Mouse (Mus musculus) forebrain, embryonic 16.5 days (tissue): ENCODE data around the gene Cacna1e. TPM values are rescaled to one million over a fixed set of nuclear protein-coding genes. Genes with fewer than 3 reads are reported as not detected.

ENCODE experiments used
- ATAC-seq: fragments of 200-750 bp; cut with Nextera tagmentation; 2 replicates; pipeline ENCODE4 v1.8.0; 2017; ENCODE audit warnings: mild to moderate bottlenecking, moderate library complexity
- H3K27ac ChIP-seq: fragments of 300-500 bp; sonication (generic); 2 replicates; pipeline ENCODE4 v1.5.1; 2014; ENCODE audit warnings: low read length, control low read depth
- H3K27me3 ChIP-seq: fragments of 300-500 bp; sonication (generic); replicated peaks from 2 replicates; pipeline ENCODE4 v1.6.1; 2014; ENCODE audit warnings: low read length; ENCODE audit not compliant: control insufficient read depth, insufficient read depth
- H3K36me3 ChIP-seq: fragments of 300-500 bp; sonication (generic); 2 replicates; pipeline ENCODE4 v1.6.1; 2014; ENCODE audit not compliant: control insufficient read depth, insufficient read depth
- H3K4me1 ChIP-seq: fragments of 300-500 bp; sonication (generic); replicated peaks from 2 replicates; pipeline ENCODE4 v1.6.1; 2014; ENCODE audit warnings: low read length; ENCODE audit not compliant: control insufficient read depth, insufficient read depth
- H3K4me2 ChIP-seq: fragments of 300-500 bp; sonication (generic); 2 replicates; pipeline ENCODE4 v1.6.1; 2014; ENCODE audit warnings: mild to moderate bottlenecking, low read length, control low read depth
- H3K4me3 ChIP-seq: fragments of 300-500 bp; sonication (generic); replicated peaks from 2 replicates; pipeline ENCODE4 v1.5.1; 2014; ENCODE audit warnings: mild to moderate bottlenecking, low read length, control low read depth
- H3K9ac ChIP-seq: fragments of 300-500 bp; sonication (generic); replicated peaks from 2 replicates; pipeline ENCODE4 v1.6.1; 2014; ENCODE audit warnings: low read depth, low read length, control low read depth
- H3K9me3 ChIP-seq: fragments of 300-500 bp; sonication (generic); 2 replicates; pipeline ENCODE4 v1.6.1; 2016; ENCODE audit warnings: low read length; ENCODE audit not compliant: control insufficient read depth
- WGBS: fragments of 180-500 bp; shearing (Covaris S2); extraction: QIAGEN DNeasy Blood & Tissue Kit; methylation state at CpG from one replicate; pipeline ENCODE4 v1.1.7; 2014; 5-methylcytosine and 5-hydroxymethylcytosine counted together
- polyA plus RNA-seq: library from polyadenylated mRNA; unstranded; fragments of >200 nt; fragmentation: Nextera tagmentation; extraction: Ambion mirVana; gene quantifications from 2 replicates; pipeline ENCODE4 v1.2.1, GENCODE M21; 2015

The Cacna1e gene
- polyA plus RNA-seq, 1 experiment from 2014 or later, result 18.9 TPM

GRCm38 (mm10) chr1:154504005-154504404, 380.3 kb downstream of the Cacna1e start:
- H3K4me1 ChIP-seq, result peaks cover 16% of the 10 kb centered on the region
- H3K9ac ChIP-seq, result no peak overlapping the region
- peak; percentile 73 for ATAC-seq
- peak overlapping the region; percentile 37; the same call in 1 of the 2 replicates for H3K27ac ChIP-seq
- WGBS, result 26% methylated on average over 4 of the region's 4 CpGs
- no peak overlapping the region for H3K4me2 ChIP-seq
- H3K9me3 ChIP-seq, result no peaks in the 10 kb centered on the region
- no peaks in the 10 kb centered on the region for H3K36me3 ChIP-seq
- no peaks in the 10 kb centered on the region for H3K27me3 ChIP-seq
- no peak overlapping the region for H3K4me3 ChIP-seq

- no peak overlapping the region for H3K4me2 ChIP-seq
- peaks cover 24% of the 10 kb centered on the region for H3K4me1 ChIP-seq
- H3K27ac ChIP-seq, result no peak overlapping the region
- ATAC-seq, result no peak
- no peak overlapping the region for H3K4me3 ChIP-seq
- 63% methylated on average over 5 of the region's 5 CpGs for WGBS
- no peaks in the 10 kb centered on the region for H3K36me3 ChIP-seq
- H3K9me3 ChIP-seq, result no peaks in the 10 kb centered on the region
- no peaks in the 10 kb centered on the region for H3K27me3 ChIP-seq
- H3K9ac ChIP-seq, result no peak overlapping the region
Measured at GRCm38 (mm10) chr1:154500869-154501268, 383.4 kb downstream of the Cacna1e start.

GRCm38 (mm10) chr1:154500187-154500866, 384.0 kb downstream of the Cacna1e start:
- H3K27me3 ChIP-seq, result no peaks in the 10 kb centered on the region
- WGBS, result 19% methylated on average over 3 of the region's 3 CpGs
- peak; percentile 86 for ATAC-seq
- H3K9ac ChIP-seq, result no peak overlapping the region
- H3K36me3 ChIP-seq, result no peaks in the 10 kb centered on the region
- H3K4me1 ChIP-seq, result peaks cover 24% of the 10 kb centered on the region
- H3K27ac ChIP-seq, result no peak overlapping the region
- H3K4me3 ChIP-seq, result no peak overlapping the region
- H3K4me2 ChIP-seq, result no peak overlapping the region
- no peaks in the 10 kb centered on the region for H3K9me3 ChIP-seq

- Histone ChIP-seq H3K4me3 (no peak overlapping the region), H3K9ac (no peak overlapping the region), H3K4me2 (no peak overlapping the region), H3K36me3 (no peaks in the 10 kb centered on the region), H3K27ac (no peak overlapping the region), H3K27me3 (no peaks in the 10 kb centered on the region), H3K4me1 (peaks cover 18% of the 10 kb centered on the region), H3K9me3 (no peaks in the 10 kb centered on the region)
- no peak for ATAC-seq
- WGBS, result 79% methylated on average over 4 of the region's 4 CpGs
Measured at GRCm38 (mm10) chr1:154498821-154499220, 385.5 kb downstream of the Cacna1e start.

GRCm38 (mm10) chr1:154491071-154491470, 393.2 kb downstream of the Cacna1e start:
- WGBS, result 50% methylated on average over 6 of the region's 6 CpGs

GRCm38 (mm10) chr1:154476671-154477070, 407.6 kb downstream of the Cacna1e start:
- H3K27ac ChIP-seq, result no peak overlapping the region
- 92% methylated on average over 2 of the region's 2 CpGs for WGBS
- no peak overlapping the region for H3K9ac ChIP-seq
- no peaks in the 10 kb centered on the region for H3K27me3 ChIP-seq
- H3K36me3 ChIP-seq, result no peaks in the 10 kb centered on the region
- ATAC-seq, result no peak
- H3K4me3 ChIP-seq, result no peak overlapping the region
- no peak overlapping the region for H3K4me2 ChIP-seq
- no peaks in the 10 kb centered on the region for H3K9me3 ChIP-seq
- no peaks in the 10 kb centered on the region for H3K4me1 ChIP-seq

More at GRCm38 (mm10) chr1:154491071-154491470, 393.2 kb downstream of the Cacna1e start:
- H3K9me3 ChIP-seq, result no peaks in the 10 kb centered on the region
- H3K27me3 ChIP-seq, result no peaks in the 10 kb centered on the region
- H3K4me3 ChIP-seq, result no peak overlapping the region
- H3K4me2 ChIP-seq, result no peak overlapping the region
- H3K27ac ChIP-seq, result no peak overlapping the region
- no peak overlapping the region for H3K9ac ChIP-seq
- no peaks in the 10 kb centered on the region for H3K4me1 ChIP-seq
- H3K36me3 ChIP-seq, result no peaks in the 10 kb centered on the region
- ATAC-seq, result peak; percentile 43; the same call in 1 of the 2 replicates

GRCm38 (mm10) chr1:154475706-154476105, 408.6 kb downstream of the Cacna1e start:
- H3K4me2 ChIP-seq, result no peak overlapping the region
- no peak overlapping the region for H3K27ac ChIP-seq
- H3K9me3 ChIP-seq, result no peaks in the 10 kb centered on the region
- no peaks in the 10 kb centered on the region for H3K4me1 ChIP-seq
- 94% methylated on average over 2 of the region's 2 CpGs for WGBS
- no peak overlapping the region for H3K9ac ChIP-seq
- ATAC-seq, result no peak
- no peaks in the 10 kb centered on the region for H3K36me3 ChIP-seq
- H3K4me3 ChIP-seq, result no peak overlapping the region
- H3K27me3 ChIP-seq, result no peaks in the 10 kb centered on the region

GRCm38 (mm10) chr1:154474156-154474555, 410.1 kb downstream of the Cacna1e start:
- H3K36me3 ChIP-seq, result no peaks in the 10 kb centered on the region
- no peak overlapping the region for H3K4me2 ChIP-seq
- no peak overlapping the region for H3K9ac ChIP-seq
- H3K4me3 ChIP-seq, result no peak overlapping the region
- no peaks in the 10 kb centered on the region for H3K9me3 ChIP-seq
- no peak overlapping the region for H3K27ac ChIP-seq
- H3K4me1 ChIP-seq, result no peaks in the 10 kb centered on the region
- ATAC-seq, result no peak
- no peaks in the 10 kb centered on the region for H3K27me3 ChIP-seq
- WGBS, result 81% methylated on average over 4 of the region's 4 CpGs

GRCm38 (mm10) chr1:154467265-154467664, 417.0 kb downstream of the Cacna1e start:
- 100% methylated on average over 3 of the region's 3 CpGs for WGBS
- Histone ChIP-seq H3K9ac (no peak overlapping the region), H3K4me3 (no peak overlapping the region), H3K9me3 (no peaks in the 10 kb centered on the region), H3K4me2 (no peak overlapping the region), H3K36me3 (no peaks in the 10 kb centered on the region), H3K27me3 (no peaks in the 10 kb centered on the region), H3K4me1 (no peaks in the 10 kb centered on the region), H3K27ac (no peak overlapping the region)
- ATAC-seq, result no peak

- H3K4me2 ChIP-seq, result no peak overlapping the region
- ATAC-seq, result no peak
- H3K27ac ChIP-seq, result no peak overlapping the region
- H3K4me1 ChIP-seq, result no peaks in the 10 kb centered on the region
- 83% methylated on average over 5 of the region's 5 CpGs for WGBS
- no peaks in the 10 kb centered on the region for H3K36me3 ChIP-seq
- no peak overlapping the region for H3K9ac ChIP-seq
- H3K4me3 ChIP-seq, result no peak overlapping the region
- H3K27me3 ChIP-seq, result no peaks in the 10 kb centered on the region
- no peaks in the 10 kb centered on the region for H3K9me3 ChIP-seq
Measured at GRCm38 (mm10) chr1:154461521-154461920, 422.8 kb downstream of the Cacna1e start.
